Mouse (Mus musculus) bone marrow, adult 2 months (tissue): Measurements from ENCODE around the gene Golgb1. TPM values are rescaled to one million over a fixed set of nuclear protein-coding genes. Genes with fewer than 3 reads are reported as not detected.

Source experiments
- H3K27ac ChIP-seq: fragments of 200-500 bp; 2 replicates; pipeline ENCODE4 v1.5.1; 2012; ENCODE audit warnings: low read depth, mild to moderate bottlenecking, control low read depth, inconsistent platforms, low read length; ENCODE audit not compliant: control insufficient read depth, poor library complexity, insufficient read depth
- H3K4me1 ChIP-seq: fragments of 200-500 bp; 2 replicates; pipeline ENCODE4 v1.6.1; 2011; ENCODE audit warnings: low read length; ENCODE audit not compliant: control insufficient read depth, insufficient read depth
- H3K4me3 ChIP-seq: fragments of 200-500 bp; replicated peaks from 2 replicates; pipeline ENCODE3; 2011; ENCODE audit warnings: mild to moderate bottlenecking, low read depth, low read length, control low read depth; ENCODE audit not compliant: control insufficient read depth
- CTCF ChIP-seq: fragments of 200-500 bp; IDR thresholded peaks from 2 replicates; pipeline ENCODE4 v1.5.1; 2011; ENCODE audit warnings: low read length, control low read depth; ENCODE audit not compliant: control insufficient read depth, insufficient read depth
- POLR2A ChIP-seq: fragments of 200-500 bp; IDR thresholded peaks from 2 replicates; pipeline ENCODE4 v1.6.1; 2011; ENCODE audit warnings: low read depth, mild to moderate bottlenecking, control low read depth, low read length, borderline replicate concordance; ENCODE audit not compliant: control insufficient read depth
- WGBS: fragments of 180-500 bp; shearing (Covaris S2); methylation state at CpG from one replicate; pipeline ENCODE4 v1.1.7; 2018; 5-methylcytosine and 5-hydroxymethylcytosine counted together
- polyA plus RNA-seq: library from polyadenylated mRNA; stranded (reverse); fragments of >200 nt; gene quantifications from 2 replicates; pipeline ENCODE4 v1.2.4, GENCODE M21; 2011; ENCODE audit warnings: low replicate concordance; ENCODE audit not compliant: missing spikeins, insufficient read depth, insufficient read length

Golgb1 gene
- polyA plus RNA-seq, 1 experiment: 14.5 TPM

DNA sequence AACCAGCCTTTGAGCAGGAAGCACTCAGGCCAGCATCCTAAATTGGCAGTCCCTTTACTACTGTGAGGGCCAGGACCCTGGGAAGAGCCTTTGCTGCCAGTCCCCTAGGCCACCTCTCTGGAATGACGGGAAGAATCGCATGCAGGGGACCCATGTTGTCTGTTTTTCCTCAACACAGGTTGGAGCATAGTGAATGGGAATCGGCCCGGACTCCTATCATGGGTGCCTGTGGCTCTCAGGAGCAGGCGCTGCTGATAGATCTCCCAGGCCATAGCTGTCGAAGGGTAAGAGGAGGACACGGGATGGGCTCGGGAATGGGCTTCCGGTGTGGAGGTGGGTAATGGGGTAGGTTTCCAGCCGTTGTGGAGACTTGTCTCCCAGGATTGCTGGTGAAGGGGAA is 56.4 kb downstream of the Golgb1 start:
- TF ChIP-seq CTCF (no peak), POLR2A (no peak)
- H3K27ac ChIP-seq: peak overlapping the region; percentile 54
- no peak overlapping the region for H3K4me3 ChIP-seq
- peaks cover 1% of the 10 kb centered on the region; the same call in 1 of the 2 replicates for H3K4me1 ChIP-seq
- 91% methylated on average over 10 of the region's 10 CpGs for WGBS

DNA sequence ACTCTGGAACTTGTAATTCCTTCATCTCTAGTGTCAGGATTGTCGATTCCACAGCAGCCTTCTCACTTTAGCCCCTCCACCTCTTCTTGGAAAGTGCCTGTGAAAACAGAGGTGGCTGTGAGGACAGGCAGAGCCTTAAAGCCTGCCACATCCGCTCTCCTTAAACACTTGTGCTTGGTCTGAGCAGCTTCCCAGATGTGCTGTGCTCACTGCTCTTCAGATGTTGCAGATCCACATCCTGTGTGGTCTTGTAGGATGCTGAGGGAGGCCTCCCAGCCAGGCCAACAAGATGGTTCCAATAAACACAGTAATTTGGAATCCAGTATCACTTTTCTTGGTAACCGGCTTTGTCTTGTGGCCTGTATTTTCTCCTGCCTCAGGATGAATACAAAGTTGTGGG is 57.0 kb downstream of the Golgb1 start:
- TF ChIP-seq POLR2A: no peak
- TF ChIP-seq CTCF: no peak
- 90% methylated on average over 3 of the region's 3 CpGs for WGBS
- no peak overlapping the region for H3K27ac ChIP-seq
- H3K4me3 ChIP-seq: no peak overlapping the region
- peaks cover 1% of the 10 kb centered on the region; the same call in 1 of the 2 replicates for H3K4me1 ChIP-seq

DNA sequence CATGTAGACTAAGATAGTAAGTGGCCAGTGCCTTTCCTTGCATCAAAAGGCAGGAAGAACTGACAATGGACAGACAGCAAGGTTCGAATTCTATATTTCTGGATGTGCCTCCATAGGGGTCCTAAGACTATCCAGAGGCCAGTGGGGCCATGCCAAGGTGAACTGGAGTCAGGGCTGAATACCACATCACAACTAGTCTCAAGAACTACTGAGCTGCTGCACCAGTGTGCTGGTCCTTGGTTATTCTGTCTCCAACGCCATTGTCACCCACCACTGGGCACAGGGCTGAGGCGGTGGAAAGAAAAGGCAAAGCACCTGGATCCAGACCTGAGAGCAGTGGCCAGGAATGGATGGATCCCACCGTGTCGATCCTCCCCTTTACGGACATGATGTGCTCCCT is 57.6 kb downstream of the Golgb1 start:
- Histone ChIP-seq H3K27ac (no peak overlapping the region), H3K4me1 (peaks cover 1% of the 10 kb centered on the region; the same call in 1 of the 2 replicates), H3K4me3 (no peak overlapping the region)
- TF ChIP-seq POLR2A: no peak
- no peak for TF ChIP-seq CTCF
- WGBS: 93% methylated on average over 6 of the region's 6 CpGs

DNA sequence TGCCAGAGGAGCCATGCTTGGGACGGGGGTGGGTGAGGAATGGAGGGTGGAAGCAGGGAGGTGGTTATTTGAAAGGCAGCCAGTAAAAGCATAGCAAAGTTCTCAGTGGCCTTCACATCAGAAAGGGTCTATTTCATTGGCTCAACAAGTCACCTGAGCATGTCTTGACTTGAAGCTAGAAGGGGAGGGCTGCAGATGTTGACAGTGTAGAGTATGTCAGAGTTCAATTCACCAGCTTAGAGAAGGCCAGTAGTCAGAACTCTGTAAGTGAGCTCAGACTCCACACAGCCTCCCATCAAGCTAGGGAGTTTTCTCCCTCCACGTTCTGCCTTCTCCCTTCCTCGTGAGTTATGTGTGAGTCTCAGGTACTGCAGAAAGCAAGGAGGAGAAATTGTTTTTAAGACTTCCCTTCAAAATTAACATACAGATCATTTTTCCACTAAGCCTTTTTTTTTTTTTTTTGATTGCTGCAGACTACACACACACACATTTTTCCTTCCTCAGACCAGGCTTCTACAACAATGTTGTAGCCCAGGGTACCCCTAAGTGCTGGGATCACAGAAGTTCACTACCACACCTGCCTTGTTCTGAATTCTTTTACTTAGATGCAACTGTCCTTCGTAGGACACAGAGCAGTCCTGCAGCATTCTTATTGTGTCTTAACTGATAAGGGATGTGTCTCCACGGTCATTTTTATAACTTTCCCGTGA is 59.3 kb downstream of the Golgb1 start:
- WGBS: 11% methylated on average over 6 of the region's 6 CpGs
- TF ChIP-seq POLR2A (no peak), CTCF (no peak)
- H3K27ac ChIP-seq: peak overlapping the region; percentile 87
- H3K4me3 ChIP-seq: no peak overlapping the region
- peaks cover 1% of the 10 kb centered on the region; the same call in 1 of the 2 replicates for H3K4me1 ChIP-seq

DNA sequence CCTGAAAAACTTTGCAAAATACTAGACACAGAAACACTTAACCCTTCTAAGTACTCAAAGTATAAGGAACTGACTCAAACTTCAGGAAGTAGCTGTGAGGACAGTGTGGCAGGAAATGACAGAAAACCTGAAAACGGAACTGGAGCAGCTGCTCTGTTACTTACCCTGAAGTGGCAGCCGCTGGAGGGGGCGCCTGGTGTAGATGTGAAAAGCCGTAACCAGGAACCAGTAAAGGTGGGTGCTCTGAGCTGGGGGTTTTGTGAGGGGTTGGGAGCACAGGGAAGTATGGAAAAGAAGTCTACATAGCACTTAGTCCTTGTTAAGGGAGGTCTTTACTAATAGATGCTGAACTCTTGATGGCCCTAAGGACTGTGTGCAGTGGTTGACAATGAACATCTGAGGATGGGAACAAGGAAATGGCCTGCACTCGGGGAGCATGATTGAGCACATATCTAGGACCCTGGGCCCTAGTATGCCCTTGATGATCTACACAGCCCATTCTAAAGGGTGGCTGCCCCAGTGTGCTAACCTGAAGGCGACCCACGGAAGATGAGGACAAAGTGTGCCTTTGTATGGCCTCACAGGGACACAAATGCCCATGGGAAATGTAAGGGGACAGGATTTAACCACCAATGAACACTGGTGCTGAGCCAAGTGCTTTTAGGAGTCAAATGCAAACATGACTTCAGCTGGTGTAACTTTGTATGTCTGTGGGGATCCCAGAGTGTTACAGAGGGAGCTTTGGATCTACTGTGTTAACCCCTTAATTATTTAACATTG is 60.1 kb downstream of the Golgb1 start, which contains the start of gene Hcls1:
Gene Hcls1 (plus strand): TSS at position 143 of the 780 bp plus-strand sequence.
- WGBS: 5% methylated on average over 7 of the region's 7 CpGs
- Histone ChIP-seq H3K4me3 (peak within 1 kb of the TSS; percentile 87), H3K27ac (peak within 1 kb of the TSS; percentile 91), H3K4me1 (peaks cover 1% of the 10 kb centered on the region; the same call in 1 of the 2 replicates)
- no peak for TF ChIP-seq CTCF
- no peak for TF ChIP-seq POLR2A

DNA sequence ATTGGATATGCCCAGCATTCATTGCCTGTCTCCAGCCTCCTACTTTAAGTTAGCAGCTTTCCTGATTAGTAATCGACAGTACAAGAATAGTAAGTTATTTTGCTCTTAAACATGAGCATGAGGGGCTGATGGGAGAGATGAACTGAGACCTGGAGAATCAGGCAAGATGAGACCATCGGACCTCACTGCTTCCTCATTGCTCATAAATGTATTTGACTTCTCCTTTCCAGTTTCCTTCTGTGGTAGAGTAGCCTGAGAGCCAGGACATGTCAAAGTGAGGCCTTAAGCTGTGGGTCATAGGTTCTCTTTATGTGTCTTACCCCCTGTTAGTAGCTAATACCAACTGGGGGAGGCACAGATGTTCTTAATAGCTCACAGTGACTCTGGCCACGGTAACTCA is 60.9 kb downstream of the Golgb1 start:
- TF ChIP-seq CTCF (no peak), POLR2A (no peak)
- Histone ChIP-seq H3K27ac (peak overlapping the region; percentile 91; the same call in 1 of the 2 replicates), H3K4me3 (peak overlapping the region; percentile 47), H3K4me1 (peaks cover 1% of the 10 kb centered on the region; the same call in 1 of the 2 replicates)
- 11% methylated on average over 3 of the region's 3 CpGs for WGBS

DNA sequence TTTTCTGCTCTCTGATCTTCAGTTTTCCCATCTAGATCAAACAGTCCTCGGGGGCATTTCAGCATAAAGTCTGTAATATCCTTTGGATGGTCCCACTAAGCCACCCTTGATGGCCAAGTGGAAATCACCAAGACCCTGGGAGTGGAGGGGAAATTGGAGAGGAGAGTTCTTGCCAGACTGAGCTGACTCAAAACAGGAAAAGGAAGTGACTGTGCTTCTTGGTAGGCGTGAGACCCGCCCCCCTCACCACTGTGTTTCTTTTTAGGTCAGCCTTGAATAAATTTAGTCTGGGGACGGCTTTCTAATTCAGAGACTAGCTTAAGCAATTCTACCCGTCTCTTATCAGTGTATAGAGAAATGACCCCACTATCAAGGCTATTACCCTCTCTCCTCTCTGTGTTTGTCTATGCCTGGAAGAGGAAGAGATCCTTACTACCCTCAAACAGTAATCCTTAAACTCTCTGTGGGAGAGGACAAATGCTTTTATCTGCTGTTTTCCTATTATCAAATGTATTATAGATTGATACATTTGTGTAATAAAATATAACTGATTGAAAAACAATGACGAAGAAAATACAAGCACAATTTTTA is 66.3 kb downstream of the Golgb1 start:
- no peak overlapping the region; the same call in 1 of the 2 replicates for H3K27ac ChIP-seq
- peaks cover 2% of the 10 kb centered on the region; the same call in 1 of the 2 replicates for H3K4me1 ChIP-seq
- 21% methylated on average over 6 of the region's 6 CpGs for WGBS
- no peak for TF ChIP-seq CTCF
- no peak for TF ChIP-seq POLR2A
- no peak overlapping the region for H3K4me3 ChIP-seq

DNA sequence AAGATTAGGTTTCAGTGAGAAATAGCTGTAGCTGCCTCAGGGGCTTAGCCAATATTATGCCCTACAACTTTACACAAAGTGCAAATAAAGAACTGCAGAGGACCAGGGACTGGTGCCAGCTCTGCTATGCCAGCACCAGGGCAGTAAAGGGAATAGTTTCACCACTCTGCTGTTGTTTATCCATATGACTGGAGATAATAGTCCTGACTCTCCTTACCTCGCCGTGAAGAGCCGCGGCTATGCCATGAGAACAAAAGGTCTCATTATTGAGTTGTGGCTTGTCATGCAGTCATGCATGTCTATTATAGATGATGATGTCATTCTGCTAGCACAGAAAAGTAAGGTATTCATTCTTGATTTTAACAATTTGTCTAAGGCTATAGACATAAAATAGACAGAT is 67.0 kb downstream of the Golgb1 start:
- no peak overlapping the region for H3K27ac ChIP-seq

More for the DNA sequence above, 67.0 kb downstream of the Golgb1 start:
- WGBS: 86% methylated on average over 4 of the region's 4 CpGs
- H3K4me1 ChIP-seq: peaks cover 2% of the 10 kb centered on the region; the same call in 1 of the 2 replicates
- TF ChIP-seq POLR2A (no peak), CTCF (no peak)
- H3K4me3 ChIP-seq: no peak overlapping the region
